Mouse (Mus musculus): ENCODE measurements around the gene Camta1.
A peak's percentile ranks its signal among the peaks of the same experiment; 100 is the strongest.

The Camta1 gene

DNA sequence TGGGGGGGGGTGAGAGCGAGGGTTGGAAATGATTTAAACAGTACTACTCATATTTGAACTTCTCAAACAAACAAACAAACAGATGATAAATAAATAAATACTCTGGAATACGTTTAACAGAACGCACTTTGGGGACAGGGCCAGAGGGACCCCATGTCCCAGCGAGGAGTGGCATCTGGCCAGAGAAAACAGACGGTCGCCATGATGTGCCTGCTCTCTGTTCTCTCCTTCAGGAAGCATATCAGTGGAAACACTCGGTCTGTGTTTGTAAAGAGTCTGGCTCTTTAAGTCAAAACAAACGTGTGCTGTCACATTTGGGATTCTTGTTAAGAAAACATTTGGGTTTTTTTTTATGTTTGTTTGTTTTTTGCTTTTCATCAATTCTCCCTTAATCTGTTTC lies 439.3 kb downstream of the Camta1 start:
- DNase-seq, result no peak

DNA sequence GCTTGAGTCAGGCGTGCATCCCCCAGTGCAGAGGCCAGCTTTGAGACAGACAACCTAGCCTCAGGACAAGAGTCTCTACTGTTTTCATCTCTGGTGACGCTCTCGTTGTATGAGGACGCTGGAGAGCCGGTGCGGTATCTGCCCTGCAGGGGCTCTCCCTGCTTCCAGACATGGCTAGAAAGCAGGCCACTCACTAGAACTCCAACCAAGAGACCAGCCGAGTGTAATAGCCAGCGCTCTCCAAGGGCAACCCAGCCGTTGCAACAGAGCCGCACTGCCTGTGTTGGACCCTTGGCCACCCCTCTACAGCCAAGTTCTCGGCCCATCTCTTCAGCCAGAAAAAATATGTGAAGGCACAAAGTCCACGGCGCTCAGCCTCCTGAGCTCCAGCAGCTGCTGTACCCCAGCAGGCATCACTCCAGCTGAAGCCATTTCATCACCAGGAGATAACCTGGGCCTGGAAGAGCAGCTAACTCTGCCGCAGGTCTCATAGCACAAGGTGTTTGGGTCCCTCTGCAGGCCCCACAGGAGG lies 443.3 kb downstream of the Camta1 start:
- DNase-seq, result no peak

DNA sequence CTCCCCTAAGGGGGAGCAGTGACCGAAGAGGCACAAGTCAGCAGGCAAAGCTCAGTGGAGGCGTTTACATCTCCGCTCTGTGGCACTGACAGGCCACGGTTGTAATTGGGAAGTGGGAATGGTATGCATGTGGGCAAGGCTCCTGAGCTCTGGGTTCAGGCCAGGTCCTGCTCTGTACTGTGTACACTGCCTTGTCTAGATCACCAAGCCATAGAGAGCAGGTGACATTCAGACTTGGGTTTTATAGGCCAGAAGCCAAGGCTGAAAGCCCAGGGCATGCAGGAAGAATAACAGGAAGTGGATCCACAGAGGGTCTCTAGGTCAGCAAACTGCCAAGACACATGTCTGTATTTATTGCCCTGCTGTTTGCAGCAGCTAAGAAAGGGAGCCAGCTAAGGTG lies 445.9 kb downstream of the Camta1 start:
- DNase-seq, result no peak

DNA sequence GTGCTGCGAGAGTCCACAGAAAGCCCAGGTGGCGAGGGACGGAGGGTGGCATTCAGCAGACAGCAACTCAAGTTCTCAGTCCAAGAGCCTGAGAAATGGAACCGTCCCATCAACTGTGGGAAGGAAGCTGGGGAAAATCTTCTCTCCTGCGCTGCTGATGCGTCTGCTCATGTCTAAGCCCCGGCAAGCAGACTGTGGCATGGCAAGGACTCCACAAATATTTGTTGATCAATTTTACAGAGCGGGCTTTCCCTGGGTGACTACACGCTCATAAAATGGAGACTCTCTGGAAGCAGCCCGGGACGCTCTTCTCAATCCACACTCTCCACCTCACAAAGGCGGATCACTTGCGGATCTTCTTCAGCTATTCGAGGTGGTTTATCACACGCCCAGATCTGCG lies 446.3 kb downstream of the Camta1 start:
- no peak for DNase-seq

DNA sequence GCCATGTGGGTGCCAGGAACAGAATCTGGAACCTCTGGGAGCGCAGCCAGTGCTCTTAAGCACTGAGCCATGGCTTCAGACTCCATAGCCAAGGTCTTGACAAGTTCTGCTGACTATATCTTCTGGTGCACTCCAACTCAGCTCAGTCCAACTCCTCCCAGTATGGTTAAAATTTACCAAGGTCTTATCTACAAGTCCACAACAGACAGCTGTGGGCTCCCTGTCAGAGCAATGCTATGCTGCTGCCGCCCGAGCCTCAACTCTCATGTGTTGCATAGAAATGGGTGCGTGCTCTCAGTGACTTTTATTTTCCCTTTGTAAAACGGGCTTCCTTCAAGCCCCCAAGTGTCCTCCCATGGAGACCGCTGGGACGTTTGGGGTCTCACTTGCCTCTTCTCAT lies 446.7 kb downstream of the Camta1 start:
- no peak for DNase-seq

DNA sequence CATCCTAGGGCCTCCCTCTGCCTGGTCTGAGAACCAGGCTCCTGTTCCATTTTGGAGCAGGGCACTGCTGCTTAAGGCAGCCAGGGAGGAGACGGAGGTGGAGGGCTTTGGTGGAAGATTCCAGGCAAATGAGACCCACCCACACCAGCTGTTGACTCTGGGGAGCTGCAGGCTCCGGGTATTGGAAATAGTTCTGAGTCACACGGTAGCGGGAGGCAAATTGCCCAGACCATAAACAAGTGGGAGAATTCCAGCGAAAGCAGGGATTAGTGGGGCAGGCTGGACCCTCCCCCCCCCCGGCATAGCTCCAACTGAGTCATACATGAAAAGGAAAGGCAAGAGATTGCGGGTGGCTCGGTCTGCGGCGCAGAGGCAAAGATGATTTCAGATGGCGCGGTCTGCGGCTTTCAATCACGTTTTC lies 450.0 kb downstream of the Camta1 start:
- peak; percentile 61 for DNase-seq

DNA sequence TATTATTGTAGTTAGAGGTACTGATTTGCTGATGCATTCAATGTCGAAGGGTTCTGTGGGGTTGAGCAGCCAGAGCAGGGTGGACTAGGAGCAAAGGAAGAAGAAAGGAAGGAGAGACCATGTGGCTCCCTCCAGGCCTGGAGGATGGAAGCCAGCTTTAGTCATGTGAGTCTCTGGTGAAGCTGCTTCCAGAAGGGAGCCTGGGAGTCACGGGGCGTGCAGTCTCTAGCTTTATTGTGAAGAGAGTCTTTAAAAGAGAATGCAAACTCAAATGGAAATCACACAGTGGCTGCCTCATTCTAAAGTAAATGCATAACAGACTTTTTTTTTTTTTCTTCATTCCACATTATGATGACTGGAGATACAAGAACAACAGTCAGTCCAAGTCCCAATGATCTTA lies 450.7 kb downstream of the Camta1 start:
- DNase-seq, result no peak

DNA sequence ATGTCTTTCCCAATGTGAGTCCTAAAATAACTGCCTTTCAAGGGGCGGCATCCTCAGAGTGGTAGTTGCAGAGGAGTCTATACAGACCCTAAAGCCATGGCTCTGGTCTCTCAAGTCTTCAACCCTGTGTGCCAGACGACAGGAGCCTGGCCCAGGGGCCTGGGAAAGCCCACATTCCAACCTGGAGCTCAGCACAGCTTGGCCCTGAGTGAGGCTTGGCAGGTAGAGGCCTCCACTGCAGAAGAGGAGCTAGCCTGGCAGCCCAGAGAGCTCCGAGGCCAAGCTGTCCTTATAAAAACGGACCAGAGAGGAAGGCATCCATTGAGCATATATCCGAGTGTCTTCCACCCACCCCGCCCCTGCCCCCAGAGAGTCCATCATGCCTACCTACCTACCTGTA lies 452.4 kb downstream of the Camta1 start:
- no peak for DNase-seq

DNA sequence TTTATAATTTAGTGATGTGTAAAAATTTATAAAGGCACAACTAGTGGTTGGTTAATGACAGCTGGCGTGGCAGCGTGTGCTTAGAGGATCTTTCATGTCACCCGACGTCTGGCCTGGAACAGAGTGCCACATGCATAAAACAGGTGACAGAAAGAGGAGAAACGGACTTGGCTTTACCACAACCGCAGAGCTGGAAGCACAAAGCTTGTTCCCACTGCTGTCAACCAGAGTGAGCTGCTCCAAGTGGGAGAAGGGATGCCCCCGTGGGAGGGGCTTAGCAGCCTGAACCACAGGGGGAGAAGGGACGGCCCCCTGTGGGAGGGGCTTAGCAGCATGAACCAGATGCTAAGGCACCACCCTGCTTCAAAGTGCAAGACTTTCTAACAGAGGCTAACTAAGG lies 452.9 kb downstream of the Camta1 start:
- DNase-seq, result no peak

DNA sequence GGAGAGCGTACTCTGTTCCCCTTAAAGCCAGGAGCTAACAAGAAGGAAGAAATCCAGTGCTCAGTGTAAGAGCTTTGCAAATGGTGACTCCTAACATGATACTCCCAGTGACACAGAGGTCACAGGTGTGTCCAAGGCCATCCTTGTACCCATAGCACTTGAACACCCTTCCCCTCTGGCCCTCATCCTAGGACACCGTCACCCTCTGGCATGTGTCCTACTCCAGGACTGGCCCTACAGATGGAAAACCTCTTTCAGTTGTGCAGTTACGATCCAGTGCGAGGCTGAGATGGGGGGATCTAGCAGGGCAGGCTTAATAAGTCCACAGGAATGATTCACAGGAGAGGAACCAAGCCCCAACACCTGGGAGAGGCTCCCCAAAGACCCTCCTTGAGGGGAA lies 453.4 kb downstream of the Camta1 start:
- DNase-seq, result no peak

DNA sequence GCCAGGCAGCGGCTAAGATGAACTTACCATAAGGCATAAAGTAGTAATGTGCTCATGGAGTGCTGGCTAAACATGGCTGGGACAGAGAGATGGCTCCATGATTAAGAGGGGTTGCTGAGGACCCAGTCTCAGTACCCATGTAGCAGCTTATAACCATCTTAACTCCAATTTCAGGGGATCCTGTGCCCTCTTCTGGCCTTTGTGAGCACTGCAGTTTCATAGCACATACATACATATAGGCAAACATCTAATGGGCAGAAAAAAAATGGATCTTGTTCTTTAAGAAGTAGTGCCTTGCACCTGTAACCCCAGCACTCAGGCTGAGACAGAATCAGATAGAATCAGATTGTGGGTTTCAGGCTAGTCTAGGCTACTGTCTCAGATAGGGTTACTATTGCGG lies 454.5 kb downstream of the Camta1 start:
- DNase-seq, result no peak

DNA sequence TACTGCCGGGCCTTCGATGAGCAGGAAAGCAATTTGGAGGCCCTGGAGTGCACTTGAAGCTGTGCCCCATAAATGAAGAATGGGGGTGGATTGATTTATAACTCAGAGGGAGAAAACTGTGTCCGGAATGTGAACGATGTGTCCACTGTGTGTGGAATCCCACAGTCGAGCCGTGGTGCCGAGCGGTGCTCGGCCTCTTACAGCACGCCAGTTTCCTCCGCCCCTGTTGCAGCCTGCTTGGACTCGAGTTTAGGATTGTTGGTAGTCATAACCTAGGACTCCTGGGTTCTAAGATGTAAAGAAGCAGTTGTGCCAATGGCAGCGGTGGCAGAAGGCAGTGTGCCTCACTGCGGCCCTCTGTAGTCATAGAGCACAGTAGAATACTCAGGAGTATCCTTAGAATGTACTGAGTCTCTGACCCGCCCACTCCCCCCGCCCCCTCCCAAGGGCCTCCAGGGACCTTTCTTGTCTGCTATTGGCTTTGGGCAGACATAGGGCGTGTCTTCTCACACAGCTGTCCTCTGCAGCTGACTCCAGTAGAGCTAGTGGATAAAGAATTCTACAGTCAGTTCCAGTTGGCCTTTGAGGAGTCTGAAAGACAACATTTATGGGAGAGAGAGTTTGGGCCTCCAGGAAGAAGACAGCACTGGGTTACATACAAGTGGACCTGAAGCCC lies 457.0 kb downstream of the Camta1 start:
- no peak for DNase-seq

DNA sequence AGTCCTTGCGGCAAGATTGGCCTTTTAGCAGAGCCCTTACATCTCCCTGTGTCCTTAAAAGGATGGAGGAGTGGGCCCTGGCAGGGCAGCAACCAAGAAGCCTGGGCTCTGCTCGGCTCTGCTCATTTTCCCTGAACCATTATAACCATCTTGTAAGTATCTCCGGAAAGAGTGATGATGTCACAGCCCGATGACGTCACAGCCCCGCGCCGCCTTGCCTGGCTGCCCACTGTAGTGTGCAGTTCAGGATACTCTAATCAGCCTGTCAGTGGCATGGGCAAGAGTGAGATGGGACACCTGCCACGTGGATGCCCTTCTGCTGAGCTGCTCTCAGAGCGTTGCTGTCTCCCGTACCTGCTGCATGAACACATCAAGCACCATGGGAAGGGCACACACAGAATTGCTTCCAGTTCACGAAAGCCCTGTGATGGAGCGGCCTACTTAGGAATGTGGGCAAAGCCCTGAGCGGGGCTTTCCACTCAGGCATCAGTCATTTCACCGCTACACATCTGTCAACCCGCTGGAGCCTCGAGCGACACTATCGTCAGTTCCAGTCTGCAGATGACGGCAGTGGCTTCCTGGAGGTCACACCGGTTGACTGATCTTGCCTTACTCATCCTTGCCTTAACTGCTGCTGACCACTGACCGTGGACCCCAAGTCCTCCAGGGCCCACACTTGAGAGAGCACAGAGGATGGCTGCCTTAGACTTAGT lies 459.8 kb downstream of the Camta1 start:
- DNase-seq, result no peak

DNA sequence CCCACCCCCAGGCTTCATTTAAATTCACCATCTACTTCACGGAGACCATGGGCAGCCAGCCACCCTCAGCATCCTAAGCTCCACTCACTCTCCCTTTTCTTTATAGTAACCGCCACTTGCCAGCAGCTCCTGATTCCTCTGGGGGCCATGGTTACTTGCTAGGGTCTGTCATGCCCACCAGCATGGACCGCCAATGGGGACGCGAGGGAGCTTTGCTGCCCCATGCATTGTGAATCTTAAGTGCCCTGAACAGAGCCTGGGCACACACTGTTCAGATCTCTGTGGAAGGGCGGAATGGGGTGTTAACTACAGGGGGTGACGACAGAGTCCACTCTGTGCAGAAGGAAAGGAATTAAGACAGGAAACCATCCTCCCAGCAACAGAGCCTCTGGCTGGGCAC lies 465.1 kb downstream of the Camta1 start:
- DNase-seq, result no peak

DNA sequence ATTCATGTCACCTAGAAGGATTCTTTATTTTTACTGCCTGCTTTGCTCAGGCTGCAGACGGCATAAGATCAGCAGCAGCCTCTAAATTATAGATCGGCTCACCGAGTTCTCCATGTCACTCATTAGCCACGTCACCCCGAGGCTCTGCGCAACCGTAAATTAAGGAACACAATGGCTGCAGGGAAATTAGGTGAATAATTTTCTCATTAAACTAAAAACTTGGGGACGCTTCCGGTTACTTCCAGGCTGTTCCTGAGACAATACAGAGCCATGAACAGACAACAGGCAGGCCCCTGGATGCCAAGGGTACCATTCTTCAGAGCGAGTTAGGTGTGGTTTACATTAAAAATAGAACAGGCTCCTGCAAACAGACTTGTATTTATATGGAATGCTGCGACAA lies 472.3 kb downstream of the Camta1 start:
- DNase-seq, result no peak

DNA sequence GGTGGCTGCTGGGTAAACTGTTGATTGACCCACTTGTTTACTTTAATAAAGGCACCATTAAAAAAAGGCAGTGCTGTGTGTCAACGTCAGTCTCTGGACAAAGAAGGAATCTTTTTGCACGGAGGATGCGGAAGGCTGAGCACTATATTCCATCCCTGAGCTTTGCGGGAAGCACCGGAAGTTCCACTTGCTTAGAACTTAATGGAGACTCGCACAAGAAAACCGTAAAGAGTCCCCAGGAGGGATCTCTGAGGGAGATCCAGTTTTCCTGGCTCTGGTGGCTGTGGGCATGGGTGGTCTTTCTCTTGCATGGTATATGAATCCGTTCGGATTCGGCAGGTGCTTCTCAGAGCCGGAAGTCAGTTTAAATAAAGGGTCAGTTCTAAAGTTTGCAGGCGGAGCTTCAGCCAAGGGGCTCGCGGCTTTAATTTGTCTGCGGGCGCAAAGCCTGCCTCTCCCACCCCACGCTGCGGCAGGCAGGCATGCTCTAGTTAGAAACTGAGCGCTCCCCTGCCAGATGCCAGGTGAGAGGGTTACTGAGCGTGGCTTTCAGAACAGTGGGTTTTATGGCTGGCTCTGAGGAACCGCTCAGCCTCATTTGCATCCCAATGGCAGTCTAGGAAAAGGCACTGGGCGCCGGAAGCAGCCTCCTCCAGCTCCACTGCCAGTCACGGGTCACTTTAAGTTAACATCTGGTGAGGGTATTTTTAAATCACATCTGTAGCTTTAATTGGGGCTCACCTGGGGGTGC lies 474.8 kb downstream of the Camta1 start:
- peak; percentile 15 for DNase-seq

DNA sequence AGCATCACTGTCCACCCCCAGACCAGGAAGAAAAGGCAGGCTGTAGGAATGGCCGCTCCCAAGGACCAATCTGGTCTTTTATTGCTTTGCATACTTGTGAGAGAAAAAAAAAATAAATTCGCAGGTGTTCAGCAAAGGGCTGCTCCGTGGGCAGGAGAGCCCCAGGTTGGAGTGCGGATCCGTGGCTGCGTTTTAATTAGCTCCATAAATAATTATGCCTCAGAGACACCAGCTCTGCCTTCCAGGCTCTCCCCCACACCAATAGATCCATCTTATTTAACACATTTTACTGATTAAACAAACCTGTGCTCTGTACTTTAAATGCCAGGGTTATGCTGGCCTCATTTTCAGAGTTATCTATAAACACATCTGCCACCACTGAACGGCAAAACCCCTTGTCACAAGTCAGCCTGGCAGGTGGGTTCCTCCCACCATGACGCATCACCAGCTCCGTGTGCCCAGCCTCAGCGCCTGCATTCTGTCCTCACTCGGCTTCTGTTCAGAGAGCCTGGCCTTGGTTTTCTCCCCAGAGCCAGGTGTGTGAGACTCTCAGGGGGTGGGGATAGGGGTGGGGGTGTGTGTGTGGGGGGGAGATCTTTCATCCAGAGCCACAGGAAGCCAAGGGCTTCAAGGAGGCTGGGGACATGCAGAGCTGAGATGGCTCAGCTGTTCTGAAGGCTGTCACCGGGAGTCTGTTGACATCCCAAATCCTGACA lies 475.5 kb downstream of the Camta1 start:
- no peak for DNase-seq

DNA sequence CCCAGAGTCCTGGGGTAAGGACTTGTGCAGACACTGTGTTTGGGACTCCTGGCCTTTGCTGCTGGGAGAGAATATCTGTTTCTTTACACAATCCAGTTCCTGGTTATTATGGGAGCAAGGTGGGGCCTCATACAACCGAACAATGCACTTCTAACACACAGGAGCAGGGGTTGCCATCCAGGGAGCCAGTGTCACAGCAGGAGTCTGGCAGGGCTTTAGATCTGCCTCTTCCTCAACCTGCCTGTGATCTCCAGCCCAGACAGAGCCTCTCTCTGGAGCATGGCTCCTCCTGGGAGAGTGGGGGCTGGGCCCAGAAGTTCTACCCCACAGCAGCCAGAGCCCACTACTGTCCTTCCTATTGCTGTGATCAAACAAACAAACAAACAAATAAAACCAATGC lies 483.9 kb downstream of the Camta1 start:
- no peak for DNase-seq

DNA sequence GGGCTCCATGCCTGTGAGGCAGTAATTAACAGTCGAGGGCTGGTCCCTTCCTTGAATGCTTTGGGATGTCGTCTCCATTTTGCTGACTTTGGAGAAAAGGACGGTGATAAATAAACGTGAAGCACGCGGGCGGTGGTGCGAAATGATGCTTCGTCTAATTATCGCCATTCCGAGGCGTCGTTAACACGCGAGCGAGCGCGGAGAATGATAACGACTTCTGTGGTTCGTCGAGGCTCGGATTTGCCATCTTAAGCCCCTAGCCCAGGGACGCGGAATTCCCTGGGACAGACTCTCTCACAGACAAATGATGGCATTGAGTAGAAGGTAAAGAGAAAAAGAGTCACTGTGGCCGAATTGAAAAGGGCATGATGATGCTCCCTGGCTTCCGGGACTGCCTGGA lies 485.4 kb downstream of the Camta1 start:
- DNase-seq, result no peak

DNA sequence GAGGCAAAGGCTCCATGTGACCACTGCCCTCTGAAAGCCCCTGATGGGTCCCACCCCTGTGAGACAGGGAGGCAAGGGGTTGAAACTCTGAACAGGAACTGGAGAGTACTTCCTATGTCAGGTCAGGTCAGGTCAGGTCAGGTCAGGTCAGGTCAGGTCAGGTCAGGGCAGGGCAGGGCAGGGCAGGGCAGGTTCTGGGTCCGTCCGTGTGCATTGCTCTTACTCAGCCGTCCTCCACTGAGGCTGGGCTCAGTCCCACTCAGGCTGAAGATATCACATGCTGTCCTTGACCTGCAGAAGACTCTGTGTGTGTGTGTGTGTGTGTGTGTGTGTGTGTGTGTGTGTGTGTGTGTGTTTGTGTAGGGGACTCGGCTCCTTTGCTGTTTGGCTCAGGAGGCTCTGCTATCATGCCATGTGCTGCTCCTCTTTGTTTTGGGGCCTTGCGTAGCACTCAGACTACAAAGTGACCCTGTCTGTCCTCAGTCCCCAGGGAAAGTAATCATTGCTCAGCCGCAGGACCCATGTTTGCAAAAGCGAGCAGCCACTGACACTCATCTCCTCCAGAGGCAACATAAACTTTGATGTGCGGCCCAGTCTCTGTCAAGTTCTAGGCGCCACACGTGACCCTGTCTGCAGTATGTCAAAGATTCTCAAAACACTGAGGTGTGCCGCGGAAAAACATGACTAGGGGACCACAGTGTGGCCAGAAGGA lies 488.7 kb downstream of the Camta1 start:
- no peak for DNase-seq

DNA sequence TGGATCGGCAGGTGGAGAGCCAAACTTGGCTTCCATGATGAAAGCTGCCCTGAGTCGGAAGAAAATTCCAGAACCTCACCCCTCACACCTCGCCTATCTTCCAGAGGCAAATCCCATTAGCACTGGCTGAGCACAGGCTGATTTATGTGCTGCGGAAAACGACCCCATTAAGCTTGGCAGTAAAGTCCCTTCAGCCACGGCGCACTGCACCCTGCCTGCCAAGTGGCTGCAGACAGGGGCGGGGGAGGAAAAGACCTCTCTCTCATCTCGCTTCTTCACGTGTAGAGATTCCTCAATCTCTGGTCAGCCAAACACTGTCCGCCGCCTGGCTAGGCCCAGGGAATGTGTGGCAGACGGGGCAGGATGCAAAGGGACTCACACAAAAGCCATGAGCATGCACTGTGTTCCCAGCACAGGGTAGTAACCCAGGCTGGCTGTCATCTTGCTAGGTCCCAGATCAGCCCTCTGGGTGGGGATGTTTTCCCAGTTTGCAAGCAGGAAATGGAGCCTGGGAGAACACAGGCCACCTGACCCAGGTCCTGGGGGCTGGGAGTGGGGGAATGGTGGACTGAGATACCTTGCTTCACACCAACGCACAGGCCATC lies 494.6 kb downstream of the Camta1 start:
- no peak for DNase-seq
